Mouse (Mus musculus) neural tube, embryonic 11.5 days (tissue): ENCODE measurements around the gene Gm5150. TPM values are rescaled to one million over a fixed set of nuclear protein-coding genes. Genes with fewer than 3 reads are reported as not detected.
"Not testable (repeated sequence)": the region's sequence is repeated elsewhere in the genome, so short reads cannot be mapped to it uniquely, and the experiment has no call there.

Source experiments
- ATAC-seq: fragments of 200-750 bp; cut with Nextera tagmentation; 2 replicates; pipeline ENCODE4 v1.8.0; 2017; ENCODE audit warnings: moderate number of reproducible peaks, mild to moderate bottlenecking, moderate TSS enrichment, moderate library complexity; ENCODE audit not compliant: insufficient read depth, low FRiP score, low TSS enrichment
- DNase-seq: peaks from one replicate; pipeline ENCODE4 v3.0.0-alpha.2; 2015; ENCODE audit warnings: low spot score
- H3K27ac ChIP-seq: fragments of 300-500 bp; sonication (generic); 2 replicates; pipeline ENCODE4 v1.5.1; 2014; ENCODE audit warnings: low read depth, mild to moderate bottlenecking, low read length
- H3K27me3 ChIP-seq: fragments of 300-500 bp; sonication (generic); 2 replicates; pipeline ENCODE4 v1.6.1; 2014; ENCODE audit warnings: mild to moderate bottlenecking, low read length, mixed read lengths; ENCODE audit not compliant: control insufficient read depth, insufficient read depth
- H3K36me3 ChIP-seq: fragments of 300-500 bp; sonication (generic); 2 replicates; pipeline ENCODE4 v1.6.1; 2014; ENCODE audit warnings: mild to moderate bottlenecking, low read length, moderate library complexity, mixed read lengths; ENCODE audit not compliant: control insufficient read depth, insufficient read depth
- H3K4me1 ChIP-seq: fragments of 300-500 bp; sonication (generic); 2 replicates; pipeline ENCODE4 v1.6.1; 2014; ENCODE audit warnings: low read length, mixed read lengths; ENCODE audit not compliant: control insufficient read depth, insufficient read depth
- H3K4me2 ChIP-seq: fragments of 300-500 bp; sonication (generic); 2 replicates; pipeline ENCODE4 v1.6.1; 2014; ENCODE audit warnings: low read depth, mild to moderate bottlenecking, moderate library complexity
- H3K4me3 ChIP-seq: fragments of 300-500 bp; sonication (generic); 2 replicates; pipeline ENCODE4 v1.5.1; 2014; ENCODE audit warnings: low read depth, low read length
- H3K9ac ChIP-seq: fragments of 300-500 bp; sonication (generic); 2 replicates; pipeline ENCODE4 v1.6.1; 2014; ENCODE audit warnings: mild to moderate bottlenecking, low read length
- H3K9me3 ChIP-seq: fragments of 300-500 bp; sonication (generic); 2 replicates; pipeline ENCODE4 v1.6.1; 2016; ENCODE audit warnings: low read length; ENCODE audit not compliant: control insufficient read depth
- WGBS: fragments of 180-500 bp; shearing (Covaris S2); extraction: QIAGEN DNeasy Blood & Tissue Kit; methylation state at CpG from one replicate; pipeline ENCODE4 v1.1.7; 2014; 5-methylcytosine and 5-hydroxymethylcytosine counted together
- microRNA-seq: library from miRNA; unstranded; fragments of <30 nt; microRNA quantifications from one replicate; pipeline ENCODE4, GENCODE M21; 2016
- polyA plus RNA-seq: library from polyadenylated mRNA; unstranded; fragments of >200 nt; fragmentation: Nextera tagmentation; extraction: Ambion mirVana; gene quantifications from 2 replicates; pipeline ENCODE4 v1.2.1, GENCODE M21; 2014

Gm5150 gene
- polyA plus RNA-seq, 1 experiment from 2014 or later, result not detected

- not testable (repeated sequence) for H3K27me3 ChIP-seq
- 94% methylated on average over 3 of the region's 3 CpGs for WGBS
Measured at GRCm38 (mm10) chr3:15999479-15999878, 6.8 kb downstream of the Gm5150 start.

DNA sequence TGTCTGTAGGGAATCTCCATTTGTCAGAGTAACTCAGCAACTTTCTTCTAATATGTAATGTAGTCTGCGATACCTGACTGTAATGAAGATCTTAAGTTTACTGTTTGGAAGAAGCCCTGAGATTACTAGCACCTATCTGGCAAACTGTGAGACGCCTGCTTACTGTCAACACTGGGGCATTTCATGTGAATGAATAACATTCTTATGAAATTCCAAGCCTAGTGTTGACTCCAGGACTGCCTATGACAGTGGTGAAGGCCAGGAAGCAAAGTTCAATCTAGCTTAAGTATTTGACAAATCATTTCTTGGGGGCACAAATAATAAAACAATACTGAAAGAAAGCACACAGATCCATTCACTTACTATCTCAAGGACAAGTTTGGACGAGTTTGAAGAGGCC lies 24.0 kb downstream of the Gm5150 start:
- H3K4me2 ChIP-seq, result no peak overlapping the region

More at GRCm38 (mm10) chr3:15999479-15999878, 6.8 kb downstream of the Gm5150 start:
- not testable (repeated sequence) for H3K4me1 ChIP-seq, H3K9me3 ChIP-seq, H3K36me3 ChIP-seq, DNase-seq, H3K4me3 ChIP-seq, H3K9ac ChIP-seq, H3K27ac ChIP-seq, H3K4me2 ChIP-seq, ATAC-seq

GRCm38 (mm10) chr3:15956921-15957320 lies 49.3 kb downstream of the Gm5150 start:
- DNase-seq (no peak), ATAC-seq (no peak)
- Histone ChIP-seq H3K9me3 (no peaks in the 10 kb centered on the region), H3K9ac (no peak overlapping the region), H3K27me3 (no peaks in the 10 kb centered on the region), H3K4me1 (no peaks in the 10 kb centered on the region), H3K36me3 (no peaks in the 10 kb centered on the region), H3K4me2 (no peak overlapping the region), H3K4me3 (no peak overlapping the region), H3K27ac (no peak overlapping the region)

More for the DNA sequence above, 24.0 kb downstream of the Gm5150 start:
- Histone ChIP-seq H3K4me1 (no peaks in the 10 kb centered on the region), H3K27ac (no peak overlapping the region), H3K9me3 (no peaks in the 10 kb centered on the region), H3K9ac (no peak overlapping the region), H3K4me3 (no peak overlapping the region), H3K27me3 (no peaks in the 10 kb centered on the region), H3K36me3 (no peaks in the 10 kb centered on the region)
- WGBS, result 73% methylated on average over 3 of the region's 3 CpGs
- ATAC-seq, result no peak
- DNase-seq, result no peak

Small RNAs within 50 kb of the gene (microRNA-seq; reads per million reads assigned to microRNA genes)
- not detected for gene Gm24694

Other genes starting within 250 kb of the Gm5150 start
- not detected in 2 replicates for gene Sirpb1c, start 157.9 kb downstream of the Gm5150 start, polyA plus RNA-seq